Mouse (Mus musculus) lung, postnatal 10 days (tissue): ENCODE measurements around the gene Irak1bp1.

Experiments used
- DNase-seq: peaks from one replicate; pipeline ENCODE4 v3.0.0; 2021

Gene Irak1bp1

DNA sequence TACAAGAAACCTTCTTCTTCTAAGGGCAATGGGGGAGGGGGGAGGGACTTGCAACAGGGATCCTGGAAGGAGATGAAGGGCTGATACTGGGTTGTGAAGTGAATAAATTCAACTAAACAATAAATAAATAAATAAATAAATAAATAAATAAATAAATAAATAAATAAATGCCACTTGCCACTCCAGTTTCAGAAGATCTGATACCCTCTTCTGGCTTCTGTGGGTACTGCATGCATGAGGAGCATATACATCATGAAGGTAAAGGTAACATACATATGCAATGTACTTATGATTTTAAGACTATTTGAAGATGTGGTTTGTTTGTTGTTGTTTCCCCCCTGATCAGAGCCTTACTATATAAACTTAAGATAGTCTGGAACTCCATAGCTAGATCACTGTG, 54.8 kb downstream of the Irak1bp1 start:
- DNase-seq = no peak

DNA sequence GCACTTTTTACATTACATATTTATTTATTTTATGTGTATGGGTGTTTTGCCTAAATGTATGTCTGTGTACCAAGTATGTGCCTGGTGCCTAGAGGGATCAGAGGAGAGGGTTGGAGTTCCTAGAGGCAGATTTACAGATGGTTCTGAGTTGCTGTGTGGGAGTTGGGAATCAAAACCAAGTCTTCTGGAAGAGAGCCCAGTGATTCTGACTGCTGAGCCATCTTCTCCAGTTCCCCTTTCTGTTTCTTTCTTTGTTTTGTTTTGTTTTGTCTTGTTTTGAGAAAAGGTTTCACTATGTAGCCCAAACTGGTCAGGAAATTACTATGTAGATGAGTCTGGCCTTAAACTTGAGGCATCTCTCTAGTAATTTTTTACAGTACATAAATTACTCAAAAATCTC, 59.3 kb downstream of the Irak1bp1 start:
- DNase-seq = no peak
